7 mouse cellular contexts compared by ENCODE assay signal in the genomic region with DNA sequence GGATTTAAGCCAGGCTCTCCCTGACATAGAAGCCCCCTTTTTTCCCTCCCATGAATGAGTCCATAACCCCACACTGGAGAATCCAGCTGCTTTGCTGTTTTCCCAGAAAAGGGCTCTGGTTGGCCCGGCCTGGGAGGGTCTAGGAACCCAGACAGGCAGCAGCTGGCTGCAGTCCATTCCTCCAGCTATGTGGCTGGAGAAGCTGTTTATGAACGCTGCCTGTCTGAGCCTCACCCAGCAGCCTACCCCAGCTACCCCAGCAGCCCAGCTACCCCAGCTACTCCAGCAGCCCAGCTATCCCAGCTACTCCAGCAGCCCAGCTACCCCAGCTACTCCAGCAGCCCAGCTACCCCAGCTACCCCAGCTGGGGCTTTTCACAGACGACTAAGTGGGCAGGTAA. TPM values are rescaled to one million over a fixed set of nuclear protein-coding genes. Genes with fewer than 3 reads are reported as not detected.
DNase-seq lines count a peak whose midpoint lies in the region; ATAC-seq and TF ChIP-seq lines count a peak whose summit lies in the region.

Pdcd4 (plus strand) TSS at position 171 of the 400 bp plus-strand sequence.

- H3K27me3 ChIP-seq in ES-Bruce4 (ENCODE audit: control insufficient read depth, insufficient read depth, low read length, poor library complexity, severe bottlenecking) (no peaks in the 10 kb centered on the region), Patski (peaks cover 3% of the 10 kb centered on the region)
- no peaks in the 10 kb centered on the region for H3K27me3 ChIP-seq in forebrain, embryonic 13.5 days
- no peaks in the 10 kb centered on the region for H3K27me3 ChIP-seq in midbrain, embryonic 16.5 days (ENCODE audit: control insufficient read depth, insufficient read depth, low read depth, low read length)

- TF ChIP-seq CTCF in ES-Bruce4 (IDR thresholded peaks at IDR 0.05; ENCODE audit: low read depth, low read length) = no peak
- TF ChIP-seq CTCF in Patski (IDR thresholded peaks at IDR 0.05) = no peak

- in situ Hi-C loops in Patski (cut with MboI; ENCODE audit: low pct_unique_long_range_greater_than_20kb) = no loop called here

- no peaks in the 10 kb centered on the region for H3K9me3 ChIP-seq in ES-Bruce4 (replicated peaks; ENCODE audit: control insufficient read depth, insufficient read depth, low read length, poor library complexity, severe bottlenecking)
- H3K9me3 ChIP-seq in forebrain, embryonic 13.5 days (replicated peaks) = no peaks in the 10 kb centered on the region
- no peaks in the 10 kb centered on the region for H3K9me3 ChIP-seq in midbrain, embryonic 16.5 days (replicated peaks; ENCODE audit: control insufficient read depth, low read length, poor library complexity, severe bottlenecking)

- no peak within 1 kb of the TSS for H3K27ac ChIP-seq in ES-Bruce4 (ENCODE audit: insufficient read depth, low read length)
- H3K27ac ChIP-seq in forebrain, embryonic 13.5 days = no peak within 1 kb of the TSS
- H3K27ac ChIP-seq in midbrain, embryonic 16.5 days (ENCODE audit: low read length) = no peak within 1 kb of the TSS

- H3K4me1 ChIP-seq in ES-Bruce4 (ENCODE audit: control insufficient read depth, insufficient read depth, low read length) = no peaks in the 10 kb centered on the region
- H3K4me1 ChIP-seq in forebrain, embryonic 13.5 days = peaks cover 8% of the 10 kb centered on the region; the same call in 1 of the 2 replicates
- no peaks in the 10 kb centered on the region for H3K4me1 ChIP-seq in midbrain, embryonic 16.5 days (ENCODE audit: control insufficient read depth, insufficient read depth, low read length)

- no peak within 1 kb of the TSS for H3K4me2 ChIP-seq in forebrain, embryonic 13.5 days
- H3K4me2 ChIP-seq in midbrain, embryonic 16.5 days (ENCODE audit: low read length) = no peak within 1 kb of the TSS

- H3K9ac ChIP-seq in ES-Bruce4 (ENCODE audit: low read depth, poor library complexity, severe bottlenecking) = no peak within 1 kb of the TSS
- no peak within 1 kb of the TSS for H3K9ac ChIP-seq in forebrain, embryonic 13.5 days
- H3K9ac ChIP-seq in midbrain, embryonic 16.5 days (ENCODE audit: low read depth, low read length) = no peak within 1 kb of the TSS

- H3K36me3 ChIP-seq in ES-Bruce4 (ENCODE audit: control insufficient read depth, insufficient read depth, low read length, poor library complexity, severe bottlenecking) = no peaks in the 10 kb centered on the region
- no peaks in the 10 kb centered on the region for H3K36me3 ChIP-seq in forebrain, embryonic 13.5 days (ENCODE audit: poor library complexity, severe bottlenecking)
- no peaks in the 10 kb centered on the region for H3K36me3 ChIP-seq in midbrain, embryonic 16.5 days (ENCODE audit: control insufficient read depth, insufficient read depth, low read length)

- CTCF ChIA-PET in Patski (lab: Charles Lee) = interaction anchor here (1.0 kb wide), 1 partner anchor 13 kb away, joined by 4 read pairs; no protein-coding TSS in a partner anchor

- intact Hi-C loops in heart, postnatal 36 days (cut with DNase I) = loop anchor here (5.0 kb wide), 1 partner anchor 110 kb away; no protein-coding TSS in a partner anchor
- intact Hi-C loops in left cerebral cortex, postnatal 4 days (cut with DNase I) = no loop called here

- TF ChIP-seq POLR2A in ES-Bruce4 (IDR thresholded peaks at IDR 0.05; ENCODE audit: insufficient read depth, low read length) = no peak

- no peak for TF ChIP-seq EP300 in ES-Bruce4 (IDR thresholded peaks at IDR 0.05; ENCODE audit: insufficient read depth, low read depth, low read length)

- no peak for ATAC-seq in Patski
- no peak for ATAC-seq in forebrain, embryonic 13.5 days
- no peak for ATAC-seq in midbrain, embryonic 16.5 days

- 37% methylated on average over 3 of the region's 3 CpGs for WGBS in forebrain, embryonic 13.5 days
- WGBS in midbrain, embryonic 16.5 days = 61% methylated on average over 3 of the region's 3 CpGs

- POLR2A ChIA-PET in Patski (lab: Charles Lee) = interaction anchor here (0.7 kb wide), 1 partner anchor 292 kb away, joined by 3 read pairs; no protein-coding TSS in a partner anchor

- no peak within 1 kb of the TSS for H3K4me3 ChIP-seq in ES-Bruce4 (ENCODE audit: low read depth, low read length)
- H3K4me3 ChIP-seq in forebrain, embryonic 13.5 days = no peak within 1 kb of the TSS
- H3K4me3 ChIP-seq in midbrain, embryonic 16.5 days (ENCODE audit: low read depth, low read length) = no peak within 1 kb of the TSS

- DNase-seq in Patski (ENCODE audit: low read depth, low spot score) = no peak
- DNase-seq in heart, postnatal 36 days = no peak
- DNase-seq in left cerebral cortex, postnatal 4 days = no peak
- DNase-seq in frontal cortex, postnatal 10 days (ENCODE audit: low spot score in 2 of 2) = no peak

RNA-seq across cellular contexts. Expression of gene Pdcd4, which starts in this region (rescaled TPM):
- 71.8 and 78.8 TPM in 2 replicates for polyA plus RNA-seq in ES-Bruce4 (2011; ENCODE audit: insufficient read depth, insufficient read length, low read depth, missing spikeins)
- 101 TPM for polyA plus RNA-seq in Patski (2021)
- polyA plus RNA-seq in forebrain, embryonic 13.5 days (2015; fragmentation: Nextera tagmentation; extraction: Ambion mirVana) = 110 and 115 TPM in 2 replicates
- 10 to 100 TPM; 23.1 to 27.5 TPM for total RNA-seq in heart, postnatal 36 days (2021)
- total RNA-seq in left cerebral cortex, postnatal 4 days (2021) = 10 to 100 TPM; 64.4 to 67.5 TPM
- 65.1 and 69.8 TPM in 2 replicates for polyA plus RNA-seq in midbrain, embryonic 16.5 days (2015; fragmentation: Nextera tagmentation; extraction: Ambion mirVana)
